Mouse (Mus musculus) embryonic facial prominence, embryonic 11.5 days (tissue): ENCODE results near the gene Thap3. TPM values are rescaled to one million over a fixed set of nuclear protein-coding genes. Genes with fewer than 3 reads are reported as not detected.
"Not testable (repeated sequence)": the region's sequence is repeated elsewhere in the genome, so short reads cannot be mapped to it uniquely, and the experiment has no call there.

ENCODE experiments used
- ATAC-seq: fragments of 200-750 bp; cut with Nextera tagmentation; replicated peaks from 2 replicates; pipeline ENCODE4 v1.8.0; 2017; ENCODE audit warnings: low read depth; ENCODE audit not compliant: insufficient number of reproducible peaks, low FRiP score, low TSS enrichment
- DNase-seq: peaks from one replicate; pipeline ENCODE4 v3.0.0-alpha.2; 2015; ENCODE audit warnings: low spot score
- H3K27ac ChIP-seq: fragments of 300-500 bp; sonication (generic); replicated peaks from 2 replicates; pipeline ENCODE4 v1.5.1; 2014; ENCODE audit warnings: mild to moderate bottlenecking, low read depth, low read length, control low read depth
- H3K27me3 ChIP-seq: fragments of 300-500 bp; sonication (generic); 2 replicates; pipeline ENCODE4 v1.6.1; 2014; ENCODE audit warnings: mild to moderate bottlenecking, low read length, moderate library complexity, mixed read lengths; ENCODE audit not compliant: control insufficient read depth, insufficient read depth
- H3K36me3 ChIP-seq: fragments of 300-500 bp; sonication (generic); replicated peaks from 2 replicates; pipeline ENCODE4 v1.6.1; 2014; ENCODE audit warnings: low read depth, mild to moderate bottlenecking, low read length, moderate library complexity, mixed read lengths; ENCODE audit not compliant: control insufficient read depth, insufficient read depth
- H3K4me1 ChIP-seq: fragments of 300-500 bp; sonication (generic); 2 replicates; pipeline ENCODE4 v1.6.1; 2014; ENCODE audit warnings: low read length, mixed read lengths; ENCODE audit not compliant: control insufficient read depth, insufficient read depth
- H3K4me2 ChIP-seq: fragments of 300-500 bp; sonication (generic); 2 replicates; pipeline ENCODE4 v1.6.1; 2014; ENCODE audit warnings: low read depth, mild to moderate bottlenecking, control low read depth, low read length, moderate library complexity
- H3K4me3 ChIP-seq: fragments of 300-500 bp; sonication (generic); 2 replicates; pipeline ENCODE4 v1.5.1; 2014; ENCODE audit warnings: low read depth, low read length, control low read depth
- H3K9ac ChIP-seq: fragments of 300-500 bp; sonication (generic); replicated peaks from 2 replicates; pipeline ENCODE4 v1.6.1; 2014; ENCODE audit warnings: mild to moderate bottlenecking, control low read depth, low read length
- H3K9me3 ChIP-seq: fragments of 300-500 bp; sonication (generic); replicated peaks from 2 replicates; pipeline ENCODE4 v1.6.1; 2016; ENCODE audit warnings: mild to moderate bottlenecking, low read length, inconsistent platforms, mixed read lengths; ENCODE audit not compliant: control insufficient read depth
- WGBS: fragments of 180-500 bp; shearing (Covaris S2); extraction: QIAGEN DNeasy Blood & Tissue Kit; methylation state at CpG from one replicate; pipeline ENCODE4 v1.1.7; 2014; 5-methylcytosine and 5-hydroxymethylcytosine counted together
- polyA plus RNA-seq: library from polyadenylated mRNA; unstranded; fragments of >200 nt; fragmentation: Nextera tagmentation; extraction: Ambion mirVana; gene quantifications from 2 replicates; pipeline ENCODE4 v1.2.1, GENCODE M21; 2014

Gene Thap3
- 22.2 and 22.4 TPM in 2 replicates for polyA plus RNA-seq

GRCm38 (mm10) chr4:151988342-151989109, at the start of gene Thap3:
Thap3 (minus strand) TSS chr4:151988997.
- peak; percentile 37 for ATAC-seq
- Histone ChIP-seq H3K9ac (peak within 1 kb of the TSS; percentile 91), H3K27me3 (no peaks in the 10 kb centered on the region), H3K27ac (peak within 1 kb of the TSS; percentile 66), H3K9me3 (no peaks in the 10 kb centered on the region), H3K4me2 (peak within 1 kb of the TSS; percentile 70), H3K4me1 (no peaks in the 10 kb centered on the region; the same call in 1 of the 2 replicates), H3K36me3 (peaks cover 7% of the 10 kb centered on the region), H3K4me3 (peak within 1 kb of the TSS; percentile 80)
- 1% methylated on average over 54 of the region's 54 CpGs for WGBS
- peak; percentile 81 for DNase-seq

- Histone ChIP-seq H3K4me2 (peak within 1 kb of the TSS; percentile 61), H3K4me1 (no peaks in the 10 kb centered on the region), H3K9me3 (no peaks in the 10 kb centered on the region), H3K9ac (peak within 1 kb of the TSS; percentile 86), H3K27me3 (no peaks in the 10 kb centered on the region), H3K36me3 (peaks cover 17% of the 10 kb centered on the region), H3K27ac (no peak within 1 kb of the TSS), H3K4me3 (peak within 1 kb of the TSS; percentile 98)
- whole genome bisulfite sequencing = 48% methylated on average over 10 of the region's 10 CpGs
- 0 out of 2 replicates have a peak, but pooled peaks have one; percentile 44 for ATAC-seq
- DNase-seq = no peak
Measured at GRCm38 (mm10) chr4:152038225-152038984, 49.6 kb upstream of the Thap3 start, which contains the start of gene Tas1r1. Tas1r1 (minus strand) TSS chr4:152038568.

GRCm38 (mm10) chr4:152036464-152036863, 47.7 kb upstream of the Thap3 start:
- not testable (repeated sequence) for H3K27ac ChIP-seq, H3K4me3 ChIP-seq, H3K27me3 ChIP-seq, H3K36me3 ChIP-seq, H3K9me3 ChIP-seq, H3K4me1 ChIP-seq, H3K4me2 ChIP-seq, H3K9ac ChIP-seq, DNase-seq, ATAC-seq
- 91% methylated on average over 6 of the region's 6 CpGs for WGBS

GRCm38 (mm10) chr4:152032922-152033321, 44.1 kb upstream of the Thap3 start:
- H3K27me3 ChIP-seq = no peaks in the 10 kb centered on the region
- no peaks in the 10 kb centered on the region for H3K9me3 ChIP-seq
- peaks cover 3% of the 10 kb centered on the region for H3K4me1 ChIP-seq
- DNase-seq (no peak), ATAC-seq (no peak)
- H3K27ac ChIP-seq = no peak overlapping the region
- H3K4me3 ChIP-seq = no peak overlapping the region
- WGBS = 85% methylated on average over 13 of the region's 13 CpGs
- no peak overlapping the region for H3K9ac ChIP-seq
- H3K36me3 ChIP-seq = no peaks in the 10 kb centered on the region
- no peak overlapping the region for H3K4me2 ChIP-seq

GRCm38 (mm10) chr4:152029997-152030396, 41.2 kb upstream of the Thap3 start:
- Histone ChIP-seq H3K27ac (no peak overlapping the region), H3K4me1 (peaks cover 9% of the 10 kb centered on the region), H3K9ac (no peak overlapping the region), H3K4me3 (no peak overlapping the region), H3K4me2 (no peak overlapping the region), H3K9me3 (no peaks in the 10 kb centered on the region), H3K27me3 (no peaks in the 10 kb centered on the region), H3K36me3 (no peaks in the 10 kb centered on the region)
- DNase-seq (no peak), ATAC-seq (no peak)
- 79% methylated on average over 4 of the region's 4 CpGs for WGBS

- peaks cover 9% of the 10 kb centered on the region for H3K4me1 ChIP-seq
- H3K27me3 ChIP-seq = no peaks in the 10 kb centered on the region
- DNase-seq = no peak
- H3K4me3 ChIP-seq = no peak overlapping the region
- 44% methylated on average over 5 of the region's 5 CpGs for WGBS
- H3K4me2 ChIP-seq = no peak overlapping the region
- H3K27ac ChIP-seq = no peak overlapping the region
- H3K9me3 ChIP-seq = no peaks in the 10 kb centered on the region
- no peak overlapping the region for H3K9ac ChIP-seq
- H3K36me3 ChIP-seq = no peaks in the 10 kb centered on the region
- ATAC-seq = no peak
Measured at GRCm38 (mm10) chr4:152029087-152029486, 40.3 kb upstream of the Thap3 start.

GRCm38 (mm10) chr4:152028456-152028855, 39.7 kb upstream of the Thap3 start:
- ATAC-seq (no peak), DNase-seq (no peak)
- H3K27me3 ChIP-seq = no peaks in the 10 kb centered on the region
- peak overlapping the region; percentile 61 for H3K4me3 ChIP-seq
- no peaks in the 10 kb centered on the region; the same call in 1 of the 2 replicates for H3K36me3 ChIP-seq
- no peaks in the 10 kb centered on the region for H3K9me3 ChIP-seq
- H3K9ac ChIP-seq = no peak overlapping the region; the same call in 1 of the 2 replicates
- H3K4me1 ChIP-seq = peaks cover 9% of the 10 kb centered on the region
- peak overlapping the region; percentile 79 for H3K4me2 ChIP-seq
- H3K27ac ChIP-seq = no peak overlapping the region
- whole genome bisulfite sequencing = 68% methylated on average over 15 of the region's 15 CpGs
